Mouse (Mus musculus): ENCODE data around the gene Trpm8. TPM values are rescaled to one million over a fixed set of nuclear protein-coding genes. Genes with fewer than 3 reads are reported as not detected.

Trpm8 gene
- polyA plus RNA-seq, 1 experiment from 2014 or later = not detected

DNA sequence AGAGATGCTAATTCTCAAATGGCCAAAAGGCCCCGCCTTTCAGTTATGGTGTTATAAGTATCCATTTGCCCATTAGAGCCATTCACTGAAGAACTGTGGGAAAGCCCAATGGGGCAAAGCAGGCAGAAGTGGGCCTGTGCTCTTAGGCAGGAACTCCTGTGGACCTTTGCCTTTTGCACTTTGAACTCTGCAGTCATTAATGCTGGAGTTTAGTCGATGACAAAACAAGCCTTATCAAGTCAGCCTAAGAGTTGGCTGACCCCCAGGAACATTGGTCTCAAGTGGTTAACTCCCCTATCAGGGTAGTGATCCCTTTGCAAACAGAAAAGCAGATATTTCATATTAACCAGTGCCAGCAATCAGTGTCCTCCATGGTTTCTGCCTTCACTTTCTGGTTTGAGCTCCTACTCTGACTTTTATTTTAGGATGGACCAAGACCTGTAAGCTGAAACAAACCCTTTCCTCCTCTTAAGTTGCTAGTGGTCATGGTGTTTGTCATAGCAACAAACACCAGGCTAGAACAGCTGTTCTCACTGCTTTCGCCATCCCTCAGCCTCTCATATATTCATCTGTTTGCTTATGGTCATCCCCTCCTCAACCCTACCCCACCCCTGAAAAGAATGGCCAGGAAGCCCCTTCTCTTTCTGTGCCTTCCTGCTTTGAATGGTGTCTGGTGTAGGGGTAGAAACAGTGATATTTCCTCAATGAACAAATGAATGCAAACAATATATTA lies 10.8 kb downstream of the Trpm8 start:
- ATAC-seq (replicated peaks; ENCODE audit: low FRiP score, low TSS enrichment, low read depth) (peak; percentile 57), DNase-seq (ENCODE audit: low spot score) (no peak)
- Histone ChIP-seq H3K36me3 (ENCODE audit: control insufficient read depth, insufficient read depth, low read length) (no peaks in the 10 kb centered on the region), H3K4me3 (ENCODE audit: low read depth, low read length) (no peak overlapping the region), H3K27me3 (replicated peaks; ENCODE audit: control insufficient read depth, insufficient read depth, low read length) (no peaks in the 10 kb centered on the region), H3K9me3 (ENCODE audit: control insufficient read depth, low read length) (peaks cover 34% of the 10 kb centered on the region), H3K4me2 (ENCODE audit: low read length) (no peak overlapping the region), H3K27ac (ENCODE audit: low read depth) (no peak overlapping the region), H3K9ac (ENCODE audit: low read length) (no peak overlapping the region), H3K4me1 (replicated peaks; ENCODE audit: control insufficient read depth, insufficient read depth, low read length) (no peaks in the 10 kb centered on the region)
- WGBS = 38% methylated on average over 3 of the region's 3 CpGs

DNA sequence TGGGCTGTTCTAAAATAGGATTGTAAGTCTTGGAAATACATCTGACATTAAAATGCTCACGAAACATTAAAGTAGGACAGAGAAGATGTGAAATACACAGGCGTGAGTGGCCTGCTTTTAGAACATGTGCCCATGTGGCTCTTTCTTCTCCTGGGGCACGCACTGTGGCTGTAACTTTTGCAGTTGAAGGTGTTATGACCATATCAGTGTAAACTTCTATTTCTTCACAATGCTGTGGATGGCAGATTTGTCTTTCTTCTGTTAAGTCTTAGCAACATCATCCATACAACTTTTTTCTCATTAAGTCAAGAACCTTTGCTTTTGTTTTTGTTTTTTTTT lies 11.3 kb downstream of the Trpm8 start:
- Histone ChIP-seq H3K36me3 (ENCODE audit: control insufficient read depth, insufficient read depth, low read length) (no peaks in the 10 kb centered on the region), H3K9me3 (ENCODE audit: control insufficient read depth, low read length) (peaks cover 34% of the 10 kb centered on the region), H3K4me3 (ENCODE audit: low read depth, low read length) (no peak overlapping the region), H3K27me3 (replicated peaks; ENCODE audit: control insufficient read depth, insufficient read depth, low read length) (no peaks in the 10 kb centered on the region), H3K4me1 (replicated peaks; ENCODE audit: control insufficient read depth, insufficient read depth, low read length) (no peaks in the 10 kb centered on the region), H3K4me2 (ENCODE audit: low read length) (no peak overlapping the region), H3K27ac (ENCODE audit: low read depth) (no peak overlapping the region), H3K9ac (ENCODE audit: low read length) (no peak overlapping the region)
- WGBS = 72% methylated on average over 3 of the region's 3 CpGs
- DNase-seq (ENCODE audit: low spot score) (no peak), ATAC-seq (replicated peaks; ENCODE audit: low FRiP score, low TSS enrichment, low read depth) (no peak)

DNA sequence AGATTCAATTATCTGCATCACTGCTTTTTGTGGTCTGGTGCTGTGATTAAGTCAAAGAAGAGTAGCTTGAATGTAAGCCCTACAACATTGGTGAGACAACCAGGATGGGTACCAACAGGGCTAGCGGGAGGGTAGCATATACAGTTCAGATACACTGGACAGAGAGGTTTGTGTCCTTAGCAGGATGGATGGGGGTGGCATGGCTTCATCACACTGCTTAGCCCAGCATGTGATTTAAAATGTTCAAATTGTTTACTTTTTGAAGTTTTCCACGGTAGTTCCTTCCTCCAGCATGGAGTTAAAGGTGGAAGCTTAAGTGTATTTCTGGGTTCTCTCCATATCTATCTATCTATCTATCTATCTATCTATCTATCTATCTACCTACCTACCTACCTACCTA lies 11.7 kb downstream of the Trpm8 start:
- Histone ChIP-seq H3K9me3 (ENCODE audit: control insufficient read depth, low read length) (peaks cover 34% of the 10 kb centered on the region), H3K4me2 (ENCODE audit: low read length) (no peak overlapping the region), H3K27me3 (replicated peaks; ENCODE audit: control insufficient read depth, insufficient read depth, low read length) (no peaks in the 10 kb centered on the region), H3K9ac (ENCODE audit: low read length) (no peak overlapping the region), H3K4me1 (replicated peaks; ENCODE audit: control insufficient read depth, insufficient read depth, low read length) (no peaks in the 10 kb centered on the region), H3K36me3 (ENCODE audit: control insufficient read depth, insufficient read depth, low read length) (no peaks in the 10 kb centered on the region), H3K4me3 (ENCODE audit: low read depth, low read length) (no peak overlapping the region), H3K27ac (ENCODE audit: low read depth) (no peak overlapping the region)
- DNase-seq (ENCODE audit: low spot score) = no peak
- WGBS = 48% methylated on average over 2 of the region's 2 CpGs
- ATAC-seq (replicated peaks; ENCODE audit: low FRiP score, low TSS enrichment, low read depth) = no peak

DNA sequence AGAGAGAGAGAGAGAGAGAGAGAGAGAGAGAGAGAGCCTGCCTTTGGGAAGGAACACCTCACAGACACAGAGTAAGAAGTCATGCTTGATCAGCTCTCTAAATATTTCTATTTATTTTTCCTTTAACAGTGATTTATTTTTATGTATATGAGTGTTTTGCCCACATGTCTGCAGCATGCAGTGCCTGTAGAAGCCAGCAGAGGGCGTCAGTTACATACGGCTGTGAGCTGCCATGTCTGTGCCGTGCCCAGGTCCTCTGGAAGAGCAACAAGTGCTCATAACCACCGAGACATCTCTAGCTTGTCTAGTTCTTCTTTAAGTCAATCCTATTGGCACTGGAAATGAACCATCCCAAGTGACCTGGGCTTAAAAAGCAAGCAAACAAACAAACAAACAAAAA lies 12.5 kb downstream of the Trpm8 start:
- Histone ChIP-seq H3K36me3 (ENCODE audit: control insufficient read depth, insufficient read depth, low read length) (no peaks in the 10 kb centered on the region), H3K4me1 (replicated peaks; ENCODE audit: control insufficient read depth, insufficient read depth, low read length) (no peaks in the 10 kb centered on the region), H3K4me3 (ENCODE audit: low read depth, low read length) (no peak overlapping the region), H3K9ac (ENCODE audit: low read length) (no peak overlapping the region), H3K9me3 (ENCODE audit: control insufficient read depth, low read length) (peaks cover 35% of the 10 kb centered on the region), H3K27ac (ENCODE audit: low read depth) (no peak overlapping the region), H3K4me2 (ENCODE audit: low read length) (no peak overlapping the region), H3K27me3 (replicated peaks; ENCODE audit: control insufficient read depth, insufficient read depth, low read length) (no peaks in the 10 kb centered on the region)
- peak; percentile 79 for DNase-seq (ENCODE audit: low spot score)
- no peak for ATAC-seq (replicated peaks; ENCODE audit: low FRiP score, low TSS enrichment, low read depth)
- 40% methylated on average over 4 of the region's 4 CpGs for WGBS

DNA sequence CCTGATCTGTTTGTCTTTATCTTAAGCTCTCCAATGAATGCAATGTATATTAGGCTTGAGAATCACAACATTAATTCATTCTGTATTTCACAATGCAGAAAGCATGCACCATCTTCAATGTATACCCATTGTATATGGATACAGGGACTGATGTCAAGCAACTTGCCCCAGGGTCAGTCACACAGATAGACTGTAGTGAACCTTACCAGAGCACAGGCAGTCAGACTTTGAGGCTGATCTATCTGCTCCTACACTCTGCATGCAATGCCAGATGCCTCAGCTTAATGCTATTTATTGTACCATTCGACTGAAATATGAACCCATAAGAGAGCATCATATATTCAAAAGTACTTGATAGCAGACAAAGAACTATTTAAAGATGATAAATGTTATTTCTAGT lies 13.1 kb downstream of the Trpm8 start:
- Histone ChIP-seq H3K9me3 (ENCODE audit: control insufficient read depth, low read length) (peaks cover 36% of the 10 kb centered on the region), H3K36me3 (ENCODE audit: control insufficient read depth, insufficient read depth, low read length) (no peaks in the 10 kb centered on the region)

DNA sequence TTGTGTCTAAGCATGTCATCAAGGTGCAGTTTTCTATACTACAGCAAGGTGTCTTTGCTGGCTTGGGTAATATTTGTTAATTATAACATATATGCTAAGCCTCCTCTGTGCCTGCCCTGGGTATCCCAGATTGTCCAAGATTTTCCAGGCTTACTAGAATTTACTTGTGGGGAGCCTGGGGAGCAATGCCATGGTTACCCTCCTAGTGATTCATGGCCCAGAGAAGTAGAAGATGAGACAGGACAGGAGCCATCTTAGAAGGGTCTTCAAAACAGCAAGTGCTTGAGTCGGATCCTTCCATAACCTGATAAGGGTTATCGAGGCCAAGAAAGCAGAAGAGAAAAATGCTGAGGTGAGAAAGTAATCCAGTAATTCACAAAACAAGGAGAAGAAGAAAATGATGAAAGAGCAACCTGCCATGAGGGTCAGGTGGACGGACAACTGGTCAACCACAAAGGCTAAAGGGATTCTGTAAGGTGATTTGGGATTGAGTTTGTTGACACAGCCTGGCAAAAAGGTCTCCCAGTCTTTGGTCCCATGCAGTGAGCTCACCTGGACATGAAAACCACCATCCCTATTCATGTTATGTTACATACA lies 14.0 kb downstream of the Trpm8 start:
- WGBS = 58% methylated on average over 3 of the region's 3 CpGs
- Histone ChIP-seq H3K4me2 (ENCODE audit: low read length) (no peak overlapping the region), H3K27me3 (replicated peaks; ENCODE audit: control insufficient read depth, insufficient read depth, low read length) (no peaks in the 10 kb centered on the region), H3K9me3 (ENCODE audit: control insufficient read depth, low read length) (peaks cover 41% of the 10 kb centered on the region), H3K4me1 (replicated peaks; ENCODE audit: control insufficient read depth, insufficient read depth, low read length) (no peaks in the 10 kb centered on the region), H3K27ac (ENCODE audit: low read depth) (no peak overlapping the region), H3K9ac (ENCODE audit: low read length) (no peak overlapping the region), H3K36me3 (ENCODE audit: control insufficient read depth, insufficient read depth, low read length) (no peaks in the 10 kb centered on the region), H3K4me3 (ENCODE audit: low read depth, low read length) (no peak overlapping the region)
- ATAC-seq (replicated peaks; ENCODE audit: low FRiP score, low TSS enrichment, low read depth) = no peak
- peak; percentile 53 for DNase-seq (ENCODE audit: low spot score)

More for the DNA sequence above, 13.1 kb downstream of the Trpm8 start:
- no peaks in the 10 kb centered on the region for H3K27me3 ChIP-seq (replicated peaks; ENCODE audit: control insufficient read depth, insufficient read depth, low read length)
- H3K9ac ChIP-seq (ENCODE audit: low read length) = no peak overlapping the region
- H3K4me1 ChIP-seq (replicated peaks; ENCODE audit: control insufficient read depth, insufficient read depth, low read length) = no peaks in the 10 kb centered on the region
- no peak for DNase-seq (ENCODE audit: low spot score)
- no peak for ATAC-seq (replicated peaks; ENCODE audit: low FRiP score, low TSS enrichment, low read depth)
- H3K27ac ChIP-seq (ENCODE audit: low read depth) = no peak overlapping the region
- H3K4me3 ChIP-seq (ENCODE audit: low read depth, low read length) = no peak overlapping the region
- 73% methylated on average over 1 of the region's 1 CpGs for WGBS
- no peak overlapping the region for H3K4me2 ChIP-seq (ENCODE audit: low read length)

DNA sequence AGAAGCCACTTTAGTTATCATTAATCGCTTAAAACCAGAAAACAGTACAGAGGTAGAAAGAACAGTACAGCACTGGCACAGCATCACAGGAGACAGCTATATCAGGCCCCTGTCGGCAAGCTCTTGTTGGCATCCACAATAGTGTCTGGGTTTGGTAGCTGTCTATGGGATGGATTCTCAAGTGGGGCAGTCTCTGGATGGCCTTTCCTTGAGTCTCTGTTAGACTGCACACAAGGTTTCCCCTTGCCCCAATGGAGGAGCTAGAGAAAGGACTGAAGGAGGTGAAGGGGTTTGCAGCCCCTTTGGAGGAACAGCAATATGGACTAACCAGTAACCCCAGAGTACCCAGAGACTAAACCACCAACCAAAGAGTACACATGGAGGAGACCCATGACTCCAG lies 14.6 kb downstream of the Trpm8 start:
- Histone ChIP-seq H3K9ac (ENCODE audit: low read length) (no peak overlapping the region), H3K4me1 (replicated peaks; ENCODE audit: control insufficient read depth, insufficient read depth, low read length) (no peaks in the 10 kb centered on the region), H3K27ac (ENCODE audit: low read depth) (no peak overlapping the region), H3K27me3 (replicated peaks; ENCODE audit: control insufficient read depth, insufficient read depth, low read length) (no peaks in the 10 kb centered on the region), H3K9me3 (ENCODE audit: control insufficient read depth, low read length) (peaks cover 37% of the 10 kb centered on the region), H3K36me3 (ENCODE audit: control insufficient read depth, insufficient read depth, low read length) (no peaks in the 10 kb centered on the region), H3K4me3 (ENCODE audit: low read depth, low read length) (no peak overlapping the region), H3K4me2 (ENCODE audit: low read length) (no peak overlapping the region)
- ATAC-seq (replicated peaks; ENCODE audit: low FRiP score, low TSS enrichment, low read depth) (no peak), DNase-seq (ENCODE audit: low spot score) (peak; percentile 56)
- 51% methylated on average over 2 of the region's 2 CpGs for WGBS

DNA sequence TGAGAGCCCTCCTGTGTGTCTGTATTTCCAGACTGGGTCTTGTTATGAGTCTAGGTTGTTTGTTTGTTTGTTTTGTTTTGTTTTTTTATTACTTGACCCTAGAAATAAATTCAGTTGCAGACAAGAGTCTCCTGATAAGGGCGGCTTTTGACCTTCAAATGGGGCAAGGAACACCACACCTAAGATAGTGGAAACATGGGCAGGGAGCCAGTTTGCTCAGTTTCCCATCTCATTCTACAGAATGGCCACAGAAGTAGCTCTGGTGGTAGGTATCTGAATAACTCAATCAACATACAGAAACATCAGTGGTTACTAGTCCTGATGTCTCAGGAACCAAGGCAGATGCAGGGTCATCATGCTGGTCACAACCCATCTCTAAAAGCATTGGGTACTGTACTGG lies 17.2 kb downstream of the Trpm8 start:
- Histone ChIP-seq H3K27me3 (replicated peaks; ENCODE audit: control insufficient read depth, insufficient read depth, low read length) (no peaks in the 10 kb centered on the region), H3K27ac (ENCODE audit: low read depth) (no peak overlapping the region), H3K9me3 (ENCODE audit: control insufficient read depth, low read length) (peaks cover 40% of the 10 kb centered on the region), H3K4me3 (ENCODE audit: low read depth, low read length) (no peak overlapping the region), H3K9ac (ENCODE audit: low read length) (no peak overlapping the region), H3K36me3 (ENCODE audit: control insufficient read depth, insufficient read depth, low read length) (no peaks in the 10 kb centered on the region), H3K4me1 (replicated peaks; ENCODE audit: control insufficient read depth, insufficient read depth, low read length) (no peaks in the 10 kb centered on the region), H3K4me2 (ENCODE audit: low read length) (no peak overlapping the region)
- 21% methylated on average over 1 of the region's 1 CpGs for WGBS
- no peak for ATAC-seq (replicated peaks; ENCODE audit: low FRiP score, low TSS enrichment, low read depth)
- DNase-seq (ENCODE audit: low spot score) = no peak
